Mouse (Mus musculus) frontal cortex, adult 2 months (tissue): Measurements from ENCODE around the gene Pnkd. TPM values are rescaled to one million over a fixed set of nuclear protein-coding genes. Genes with fewer than 3 reads are reported as not detected.

Experiments
- DNase-seq, 2 experiments: peaks; one replicate each; pipeline ENCODE4 v3.0.0; 2022; ENCODE audit warnings: low spot score in 1 of 2; ENCODE audit errors: extremely low spot score in 1 of 2
- polyA plus RNA-seq: library from polyadenylated mRNA; depleted of rRNA; stranded (reverse); fragments of >200 nt; gene quantifications from 2 replicates; pipeline ENCODE4 v1.2.3, GENCODE M21; 2012

Pnkd gene
- polyA plus RNA-seq, 1 experiment = 110 TPM

DNA sequence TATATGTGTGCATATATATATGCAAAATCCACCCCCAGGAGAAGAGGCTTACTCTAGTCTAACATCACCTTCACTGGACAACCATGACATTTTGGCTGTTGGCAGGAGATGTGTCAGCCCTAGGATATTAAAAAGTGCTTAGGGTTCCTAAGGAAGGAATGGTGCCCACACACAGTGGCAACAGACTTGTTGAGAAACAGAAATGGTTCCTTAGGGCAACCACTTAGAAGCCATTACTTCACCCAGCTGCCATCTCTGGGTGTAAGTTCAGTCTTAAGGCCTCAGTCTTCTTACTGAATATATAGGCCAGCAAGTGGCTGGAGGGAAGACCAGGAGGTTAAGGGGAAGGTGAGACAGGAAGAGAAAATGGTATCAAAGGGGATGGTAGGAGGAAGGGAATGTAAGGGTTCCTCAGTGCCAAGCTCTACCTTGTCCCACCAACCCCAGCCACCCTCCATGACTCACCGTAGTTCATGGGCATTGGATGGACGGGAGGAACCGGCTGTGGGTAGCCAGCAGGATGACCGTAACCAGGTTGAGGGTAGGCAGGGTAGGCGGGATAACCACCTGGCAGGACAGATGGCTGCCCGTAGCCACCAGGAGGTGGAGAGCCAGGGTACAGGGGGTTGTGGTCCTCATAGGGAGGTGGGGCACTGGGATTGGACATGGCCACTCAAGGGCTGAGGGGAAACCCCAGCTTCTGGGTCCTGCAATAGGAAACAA, 10.2 kb downstream of the Pnkd start:
- no peak for DNase-seq

DNA sequence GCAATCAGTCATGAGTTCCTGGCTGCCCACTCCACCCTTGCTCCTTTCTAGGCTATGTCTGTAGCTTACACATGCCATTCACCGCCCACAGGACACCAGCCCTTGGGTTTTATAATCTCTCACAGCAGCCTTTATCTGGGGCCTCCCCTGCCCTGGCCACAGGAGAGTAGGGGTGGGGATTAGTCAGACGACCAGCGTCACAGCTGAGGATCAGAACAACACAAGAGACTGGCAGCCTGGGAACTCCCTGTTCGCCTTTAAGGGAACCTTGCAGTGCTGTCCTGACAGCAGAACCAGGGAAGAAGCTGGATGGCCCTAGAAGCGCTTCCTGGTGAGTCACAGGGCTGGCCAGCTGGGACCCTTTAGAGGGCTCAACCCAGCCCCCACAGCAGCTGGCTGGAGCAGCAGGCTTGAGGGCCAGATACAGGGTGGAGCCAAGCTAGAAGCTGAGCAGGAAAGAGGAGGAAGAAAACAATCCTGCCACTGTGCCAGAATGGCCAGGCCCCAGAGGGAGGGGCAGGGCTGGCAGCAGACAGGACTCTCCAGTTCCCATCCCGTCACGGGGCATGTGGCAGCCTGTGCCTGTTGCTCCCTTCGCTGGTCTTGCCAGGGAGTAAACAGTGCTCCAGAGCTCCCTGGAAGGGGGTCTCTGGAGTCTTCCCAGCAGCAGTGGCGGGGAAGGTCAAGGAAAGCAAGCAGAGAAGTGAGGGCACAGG, 10.9 kb downstream of the Pnkd start:
- DNase-seq = peak; percentile 86 to 88

DNA sequence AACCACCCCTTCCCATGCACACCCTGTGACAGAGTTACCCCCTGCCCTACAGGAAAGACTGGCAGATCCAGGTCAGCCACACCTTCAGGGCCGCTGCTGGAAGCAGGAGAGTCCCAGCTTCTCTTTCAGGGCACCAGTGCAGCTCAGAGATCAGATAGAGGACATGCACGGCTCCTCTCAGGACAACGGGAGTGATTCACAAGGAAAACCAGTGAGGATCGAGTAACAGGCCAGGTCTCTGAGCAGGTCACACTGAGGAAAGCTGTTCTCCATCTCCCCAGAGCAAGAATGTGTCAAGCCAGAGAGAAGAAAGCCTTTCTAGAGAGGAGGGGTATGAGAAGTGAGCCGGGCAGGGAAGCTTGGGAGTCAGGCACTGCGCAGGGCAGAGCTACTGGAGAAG, 11.7 kb downstream of the Pnkd start:
- DNase-seq = no peak

DNA sequence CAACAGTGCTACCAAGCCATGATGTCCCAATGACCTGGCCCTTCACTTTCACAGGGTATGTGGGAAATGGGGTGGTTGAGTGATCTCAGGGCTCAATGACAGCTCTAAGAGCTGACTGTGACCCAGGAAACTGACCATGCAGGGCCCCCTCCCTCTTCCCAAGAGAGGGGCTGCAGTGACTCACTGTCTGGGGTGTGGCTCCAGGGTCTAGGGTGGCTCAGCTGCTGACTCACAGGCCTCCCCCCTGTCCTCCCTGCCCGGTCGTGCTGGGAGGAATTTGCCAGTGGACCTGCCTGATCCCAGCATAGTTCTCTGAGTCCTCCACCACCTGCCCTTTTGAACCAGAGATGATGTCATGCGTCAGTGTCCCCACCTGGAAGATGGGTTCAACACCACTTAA, 12.5 kb downstream of the Pnkd start:
- no peak for DNase-seq

DNA sequence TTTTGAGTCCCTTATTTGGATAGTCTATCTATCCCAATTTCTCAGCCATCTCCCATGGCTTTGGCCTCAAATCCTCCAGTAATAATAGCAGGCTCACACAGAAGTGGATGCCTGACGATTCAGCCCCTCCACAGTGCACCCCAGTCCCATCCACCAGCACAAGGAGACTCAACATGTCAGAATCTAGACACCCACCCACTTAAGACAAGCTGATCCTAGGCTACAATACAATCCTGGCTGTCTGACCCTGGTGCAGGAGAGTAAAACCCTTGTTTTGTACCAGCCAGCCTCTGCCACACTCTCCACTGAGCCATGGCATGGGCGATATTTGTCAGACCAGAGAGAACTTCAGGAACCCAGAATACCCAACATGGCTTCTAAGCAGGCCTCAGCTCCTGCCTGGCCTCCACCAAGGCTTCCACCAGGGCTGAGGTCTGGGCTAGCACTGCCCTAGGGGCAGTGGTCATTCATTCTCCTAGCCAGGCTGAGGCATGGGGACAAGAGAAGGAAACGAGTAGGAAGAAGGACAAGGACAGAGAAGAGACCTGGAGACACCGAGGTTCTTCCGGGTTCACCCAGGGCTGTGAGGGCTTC, 13.5 kb downstream of the Pnkd start:
- DNase-seq = no peak

DNA sequence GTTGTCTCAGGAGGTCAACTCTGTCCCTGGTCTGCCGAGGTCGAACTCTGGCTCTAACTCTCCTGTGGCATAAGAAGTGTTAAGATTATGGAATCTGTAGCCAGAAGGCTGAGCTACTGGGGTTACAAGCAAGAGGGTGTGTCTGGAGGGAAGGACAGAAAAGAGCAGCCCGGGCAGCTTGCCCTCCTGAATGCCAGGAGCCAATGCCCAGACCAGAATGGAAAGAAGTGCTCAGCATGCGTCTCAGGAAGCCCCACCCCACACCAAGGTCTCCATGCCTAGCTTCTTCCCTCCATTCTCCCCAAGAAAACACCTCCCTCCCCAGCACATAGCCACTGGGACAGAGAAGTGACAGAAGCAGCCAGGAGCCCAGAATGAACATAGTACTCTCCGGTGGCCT, 14.3 kb downstream of the Pnkd start:
- no peak for DNase-seq

DNA sequence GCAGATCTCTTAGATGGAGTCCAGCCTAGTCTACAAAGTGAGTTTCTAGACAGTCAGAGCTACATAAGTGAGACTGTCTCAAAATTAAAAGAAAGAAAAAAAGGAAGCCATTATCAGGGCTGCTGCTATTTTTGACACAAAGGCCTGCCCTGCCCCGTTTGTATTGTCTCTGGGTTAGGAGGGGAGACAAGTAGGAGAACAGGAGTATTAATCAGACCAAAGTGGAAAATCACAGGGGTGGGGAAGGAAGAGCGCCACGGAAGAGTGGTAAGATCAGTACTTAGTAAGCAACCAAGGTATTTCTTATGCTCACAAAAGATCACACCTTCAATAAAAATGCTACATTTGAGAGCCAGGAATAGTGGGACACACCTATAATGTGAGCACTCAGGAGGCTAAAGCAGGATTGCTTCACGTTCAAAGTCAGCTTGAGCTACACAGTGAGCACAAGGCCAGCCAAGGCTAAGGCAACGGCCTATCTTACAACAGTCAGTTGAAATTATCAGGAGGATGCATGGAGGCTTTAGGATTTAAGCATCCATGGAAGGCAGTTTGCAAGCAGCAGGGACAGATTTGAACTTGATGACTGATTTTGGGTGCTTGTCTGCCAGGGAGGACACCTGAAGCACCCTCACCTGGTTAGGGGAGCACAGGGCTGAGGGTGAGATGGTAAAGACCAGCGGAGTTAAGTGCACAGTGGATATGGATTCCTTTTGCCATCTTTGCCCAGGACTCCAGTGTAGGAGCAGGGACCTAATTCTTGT, 15.8 kb downstream of the Pnkd start:
- no peak for DNase-seq

DNA sequence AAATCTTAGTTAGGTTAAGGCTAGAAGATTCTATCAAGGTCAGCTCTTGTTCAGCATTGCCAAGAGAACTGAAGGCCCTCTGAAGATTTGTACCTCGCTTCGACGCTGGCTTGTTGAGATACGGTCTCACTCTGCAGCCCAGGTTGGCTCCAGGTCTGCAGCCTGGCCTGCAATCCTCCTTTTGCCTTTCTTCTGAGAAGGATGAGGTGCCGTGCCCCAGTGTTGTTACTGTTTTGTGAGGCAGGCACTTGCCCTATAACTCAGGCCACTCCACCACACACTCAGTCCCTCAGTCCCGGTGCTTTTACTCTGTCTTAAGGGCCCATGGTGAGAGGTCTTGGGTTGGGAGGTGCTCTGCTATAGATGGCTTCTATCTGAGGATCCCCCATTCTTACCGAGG, 17.5 kb downstream of the Pnkd start:
- DNase-seq = no peak

DNA sequence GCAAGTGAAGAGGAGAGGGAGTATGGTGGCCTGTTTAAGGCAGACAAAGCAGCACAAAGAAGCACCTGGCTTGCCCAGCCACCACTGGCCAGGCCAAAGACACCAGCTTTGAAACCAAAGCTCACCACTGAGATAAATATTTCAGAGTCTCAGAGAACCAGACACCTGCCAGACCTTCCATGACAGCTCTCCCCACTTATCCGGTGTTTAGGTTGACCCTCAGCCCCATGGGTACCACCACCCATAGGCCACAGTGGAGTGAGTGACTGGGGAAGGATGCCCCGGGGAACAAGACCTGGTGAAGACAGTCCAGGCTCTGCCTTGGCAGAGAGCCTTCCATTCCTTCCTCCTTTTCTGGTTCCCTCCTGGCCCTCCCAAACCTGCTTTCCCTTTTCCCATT, 18.1 kb downstream of the Pnkd start:
- no peak for DNase-seq

DNA sequence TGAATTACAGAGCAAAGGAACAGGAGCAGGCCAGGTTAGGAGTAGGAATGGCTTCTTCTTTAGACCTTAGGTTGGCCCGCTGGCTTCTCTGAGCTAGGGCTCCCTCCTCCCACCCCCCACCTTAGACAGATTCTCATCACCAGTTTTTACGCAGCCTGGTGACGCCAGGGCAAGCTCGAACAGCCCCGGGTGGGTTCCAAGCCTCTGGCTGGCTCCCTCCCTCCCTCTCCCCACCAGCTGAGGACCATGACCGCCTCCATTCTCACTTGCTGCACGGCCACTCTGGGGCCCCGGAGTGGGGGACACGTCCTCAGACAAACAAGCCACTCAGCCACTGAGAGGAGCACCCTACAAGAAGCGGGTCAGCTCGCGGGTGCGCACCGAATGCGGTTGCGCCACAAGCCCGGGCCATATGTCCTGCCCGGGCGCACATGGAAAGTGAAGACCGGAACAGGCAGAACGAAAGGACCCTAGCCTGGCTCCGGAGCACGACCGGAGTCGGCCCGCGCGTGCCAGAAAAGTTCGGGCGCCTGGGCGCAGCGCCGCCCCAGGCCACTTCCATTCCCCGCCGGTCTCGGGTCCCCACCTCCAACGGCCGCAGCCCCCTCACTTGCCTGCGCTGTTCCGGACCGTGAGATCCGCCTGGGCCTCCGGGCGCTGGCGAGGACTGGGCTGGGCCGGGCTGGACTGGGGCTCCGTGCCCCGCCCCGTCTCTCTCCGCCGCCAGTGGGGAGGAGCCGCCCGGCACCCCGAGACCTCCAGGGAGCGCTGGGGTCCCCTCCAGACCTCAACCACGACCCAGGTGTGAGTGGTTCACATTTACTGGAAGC, 19.0 kb downstream of the Pnkd start:
- peak in 1 of 2 experiments; percentile 40 for DNase-seq

DNA sequence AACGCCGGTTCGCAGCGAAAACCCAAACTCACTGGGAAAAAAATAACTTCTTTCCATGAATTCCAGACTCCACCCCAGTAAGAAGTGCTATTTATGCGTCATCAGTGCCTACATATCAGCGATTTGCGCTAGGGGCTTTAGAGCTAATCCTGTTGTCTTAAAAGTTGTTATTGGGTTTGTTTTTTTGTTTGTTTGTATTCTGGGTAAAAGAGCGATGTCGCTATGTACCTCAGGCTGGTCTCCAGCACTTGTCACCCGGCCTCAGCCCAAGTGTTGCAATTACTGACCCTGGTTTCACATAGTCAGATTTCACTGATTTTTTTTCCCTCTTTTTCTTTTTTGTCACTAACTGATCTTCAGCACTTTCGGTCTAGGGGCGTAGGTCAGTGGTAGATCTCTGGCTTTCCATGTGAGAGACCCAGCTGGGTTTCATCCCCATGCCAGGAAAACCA, 19.6 kb downstream of the Pnkd start:
- DNase-seq = no peak

DNA sequence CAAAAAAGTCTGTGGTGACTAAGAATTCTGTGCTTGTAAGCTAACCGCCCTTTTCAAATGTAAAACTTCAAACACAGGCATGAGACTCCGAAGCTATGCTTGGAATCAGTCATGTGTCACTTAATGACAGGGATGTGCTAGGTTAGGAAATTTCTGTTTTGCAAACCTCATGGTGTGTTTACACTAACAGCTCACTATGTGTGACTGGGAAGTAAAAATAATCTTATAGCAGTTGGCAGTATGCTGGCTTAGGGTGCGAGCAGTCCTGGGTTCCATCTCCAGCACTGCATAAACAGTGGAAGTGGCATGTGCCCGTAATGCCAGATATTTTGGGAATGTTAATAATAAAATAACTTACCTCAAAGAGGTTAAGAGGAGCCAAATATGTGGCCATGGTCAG, 20.2 kb downstream of the Pnkd start:
- DNase-seq = no peak

DNA sequence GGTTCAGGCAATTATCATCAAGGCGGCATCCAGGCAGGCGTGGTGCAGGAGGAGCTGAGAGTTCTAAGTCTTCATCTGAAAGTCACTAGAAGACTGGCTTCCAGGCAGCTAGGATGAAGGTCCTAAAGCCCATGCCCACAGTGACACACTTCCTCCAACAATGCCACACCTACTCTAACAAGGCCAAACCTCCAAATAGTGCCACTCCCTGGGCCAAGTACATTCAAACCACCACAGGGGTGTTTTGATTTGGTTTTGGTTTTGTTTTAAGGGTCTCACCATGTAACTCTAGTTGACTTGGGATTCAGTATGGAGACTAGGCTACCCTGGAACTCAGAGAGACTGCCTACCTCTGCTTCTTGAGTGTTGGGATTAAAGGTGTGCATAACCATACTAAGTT, 20.8 kb downstream of the Pnkd start, which contains the start of gene Tmbim1:
Gene Tmbim1, minus strand, starts transcription at position 101 of the 400 bp plus-strand sequence.
- no peak for DNase-seq

DNA sequence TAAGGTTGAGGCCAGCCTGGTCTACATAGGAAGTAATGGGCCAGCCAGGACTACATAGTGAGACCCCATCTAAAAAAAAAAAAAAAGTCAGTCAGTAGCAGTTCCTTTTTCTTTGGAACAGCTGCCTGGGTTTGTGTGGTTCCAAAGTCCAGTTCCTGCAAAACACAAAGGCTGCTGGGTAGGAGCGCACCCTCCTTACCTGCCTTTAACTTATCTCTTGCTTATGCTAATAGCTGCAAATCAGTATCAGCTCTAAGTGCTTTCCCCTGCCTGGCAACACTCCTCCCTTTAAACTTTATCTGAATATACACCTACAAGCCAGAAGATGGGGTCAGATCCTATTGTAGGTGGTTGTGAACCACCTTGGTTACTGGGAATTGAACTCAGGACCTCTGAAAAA, 22.4 kb downstream of the Pnkd start:
- DNase-seq = no peak

DNA sequence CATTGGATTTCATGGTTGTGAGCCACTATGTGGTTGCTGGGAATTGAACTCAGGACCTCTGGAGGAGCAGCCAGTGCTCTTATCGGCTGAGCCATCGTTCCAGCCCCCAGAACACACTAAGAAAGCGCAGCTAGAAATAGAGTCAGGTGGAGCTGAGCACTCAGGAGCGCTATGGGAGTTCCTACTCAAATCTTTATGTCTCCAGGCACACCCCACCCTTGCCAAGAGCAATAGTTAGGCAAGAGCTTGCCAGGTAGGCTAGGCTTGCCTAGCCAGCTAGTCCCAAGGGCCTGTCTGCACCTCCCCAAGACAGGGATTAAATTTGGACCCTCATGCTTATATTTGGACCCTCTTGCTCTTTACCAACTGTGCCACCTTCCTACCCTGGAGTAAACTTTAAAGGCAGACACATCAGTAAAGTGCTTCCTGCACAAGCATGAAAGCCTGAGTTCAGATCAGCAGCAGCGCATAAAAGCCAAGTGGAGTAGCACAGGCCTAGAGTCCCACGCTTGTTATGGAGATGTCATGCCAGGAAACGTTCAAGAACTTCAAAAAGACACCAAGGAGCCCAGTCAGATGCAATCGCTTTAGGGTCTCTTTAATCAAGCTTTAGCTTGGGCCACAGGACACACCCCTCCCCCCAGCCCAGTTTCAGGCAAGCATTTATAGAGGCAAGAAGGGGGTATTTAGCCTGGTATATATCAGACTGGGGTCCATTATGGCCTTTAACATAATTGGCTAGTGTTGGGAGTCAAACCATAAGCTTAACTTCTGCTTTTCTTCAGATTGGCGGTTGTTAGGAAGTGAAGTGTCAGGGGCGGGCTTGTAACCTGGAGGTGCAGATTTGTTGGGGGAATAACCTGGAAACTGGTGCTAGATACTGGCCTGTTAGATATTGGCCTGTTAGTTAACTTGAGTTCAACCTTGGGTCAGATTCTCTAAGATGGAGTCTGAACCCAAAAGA, 23.6 kb downstream of the Pnkd start:
- no peak for DNase-seq

DNA sequence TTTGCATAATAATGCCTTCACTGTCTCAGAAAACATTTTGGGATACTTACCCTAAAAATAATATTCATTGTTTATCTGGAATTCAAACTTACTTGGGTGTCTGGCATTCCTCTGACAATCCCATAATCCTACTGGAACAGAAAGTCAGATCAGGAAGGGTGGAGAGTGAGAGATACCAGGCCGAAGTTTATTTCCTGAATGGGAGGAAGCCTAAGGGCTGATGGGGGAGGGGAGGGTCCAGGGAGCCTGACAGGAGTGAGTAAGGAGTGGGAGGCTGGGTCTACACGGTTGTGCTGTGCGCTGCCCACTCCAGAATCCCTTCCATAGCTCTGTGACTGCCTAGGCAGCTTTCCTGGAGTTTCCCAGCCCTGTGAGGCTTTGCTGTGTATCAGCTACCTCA, 25.0 kb downstream of the Pnkd start:
- no peak for DNase-seq

DNA sequence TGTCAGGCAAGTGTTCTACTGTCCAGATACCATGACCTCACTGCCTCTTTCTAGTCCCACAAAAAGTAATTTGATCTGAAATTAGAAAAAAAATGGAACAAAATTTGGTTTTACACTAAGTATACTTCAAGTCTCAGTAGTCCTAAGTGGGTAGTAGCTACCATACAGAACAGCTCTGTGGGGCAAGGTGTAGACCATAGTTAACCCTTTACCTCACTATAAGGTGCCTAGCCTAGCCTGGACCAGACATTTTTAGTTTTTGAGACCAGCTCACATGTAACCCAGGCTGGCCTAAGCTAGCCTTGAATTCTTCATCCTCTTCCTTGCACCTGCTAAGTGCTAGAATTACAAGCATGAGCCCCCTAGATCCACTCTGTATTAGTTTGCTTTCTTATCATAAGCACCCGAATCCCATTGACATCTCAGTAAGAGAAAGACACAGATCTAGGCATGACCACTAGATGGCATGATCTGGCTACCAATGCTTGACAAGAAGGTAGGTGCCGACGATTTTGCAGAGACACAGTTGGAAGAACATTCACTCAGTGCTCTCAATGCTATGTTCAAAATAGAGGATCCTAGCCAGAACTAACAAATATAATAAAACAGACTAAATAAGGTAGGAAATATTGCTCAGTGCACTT, 28.4 kb downstream of the Pnkd start:
- peak; percentile 61 to 92 for DNase-seq

DNA sequence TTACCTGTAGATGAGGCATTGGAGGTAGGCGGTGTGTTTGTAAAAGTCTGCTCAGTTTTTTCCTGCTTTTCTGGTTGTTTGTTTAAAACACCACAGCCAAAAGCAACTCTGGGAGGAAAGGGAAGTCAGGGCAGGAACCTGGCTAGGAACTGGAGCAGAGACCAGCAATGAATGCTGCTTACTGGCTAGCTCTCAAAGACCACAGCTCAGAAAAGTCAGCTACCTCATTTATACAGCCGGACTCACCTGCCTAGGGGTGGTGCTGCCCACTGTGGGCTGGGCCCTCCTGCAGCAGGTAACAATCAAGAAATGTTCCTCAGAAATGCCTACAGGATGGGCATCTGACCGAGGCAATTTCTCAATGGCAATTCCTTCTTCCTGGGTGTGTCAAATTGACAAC, 30.1 kb downstream of the Pnkd start:
- no peak for DNase-seq
